Mouse (Mus musculus) forebrain, embryonic 16.5 days (tissue): ENCODE measurements around the gene Il17rd. TPM values are rescaled to one million over a fixed set of nuclear protein-coding genes. Genes with fewer than 3 reads are reported as not detected.

Experiments used
- ATAC-seq: fragments of 200-750 bp; cut with Nextera tagmentation; 2 replicates; pipeline ENCODE4 v1.8.0; 2017; ENCODE audit warnings: mild to moderate bottlenecking, moderate library complexity
- H3K27ac ChIP-seq: fragments of 300-500 bp; sonication (generic); 2 replicates; pipeline ENCODE4 v1.5.1; 2014; ENCODE audit warnings: low read length, control low read depth
- H3K27me3 ChIP-seq: fragments of 300-500 bp; sonication (generic); replicated peaks from 2 replicates; pipeline ENCODE4 v1.6.1; 2014; ENCODE audit warnings: low read length; ENCODE audit not compliant: control insufficient read depth, insufficient read depth
- H3K36me3 ChIP-seq: fragments of 300-500 bp; sonication (generic); 2 replicates; pipeline ENCODE4 v1.6.1; 2014; ENCODE audit not compliant: control insufficient read depth, insufficient read depth
- H3K4me1 ChIP-seq: fragments of 300-500 bp; sonication (generic); replicated peaks from 2 replicates; pipeline ENCODE4 v1.6.1; 2014; ENCODE audit warnings: low read length; ENCODE audit not compliant: control insufficient read depth, insufficient read depth
- H3K4me2 ChIP-seq: fragments of 300-500 bp; sonication (generic); 2 replicates; pipeline ENCODE4 v1.6.1; 2014; ENCODE audit warnings: mild to moderate bottlenecking, low read length, control low read depth
- H3K4me3 ChIP-seq: fragments of 300-500 bp; sonication (generic); replicated peaks from 2 replicates; pipeline ENCODE4 v1.5.1; 2014; ENCODE audit warnings: mild to moderate bottlenecking, low read length, control low read depth
- H3K9ac ChIP-seq: fragments of 300-500 bp; sonication (generic); replicated peaks from 2 replicates; pipeline ENCODE4 v1.6.1; 2014; ENCODE audit warnings: low read depth, low read length, control low read depth
- H3K9me3 ChIP-seq: fragments of 300-500 bp; sonication (generic); 2 replicates; pipeline ENCODE4 v1.6.1; 2016; ENCODE audit warnings: low read length; ENCODE audit not compliant: control insufficient read depth
- WGBS: fragments of 180-500 bp; shearing (Covaris S2); extraction: QIAGEN DNeasy Blood & Tissue Kit; methylation state at CpG from one replicate; pipeline ENCODE4 v1.1.7; 2014; 5-methylcytosine and 5-hydroxymethylcytosine counted together
- polyA plus RNA-seq: library from polyadenylated mRNA; unstranded; fragments of >200 nt; fragmentation: Nextera tagmentation; extraction: Ambion mirVana; gene quantifications from 2 replicates; pipeline ENCODE4 v1.2.1, GENCODE M21; 2015

Gene Il17rd
- polyA plus RNA-seq, 1 experiment from 2014 or later, result 1.5 TPM

DNA sequence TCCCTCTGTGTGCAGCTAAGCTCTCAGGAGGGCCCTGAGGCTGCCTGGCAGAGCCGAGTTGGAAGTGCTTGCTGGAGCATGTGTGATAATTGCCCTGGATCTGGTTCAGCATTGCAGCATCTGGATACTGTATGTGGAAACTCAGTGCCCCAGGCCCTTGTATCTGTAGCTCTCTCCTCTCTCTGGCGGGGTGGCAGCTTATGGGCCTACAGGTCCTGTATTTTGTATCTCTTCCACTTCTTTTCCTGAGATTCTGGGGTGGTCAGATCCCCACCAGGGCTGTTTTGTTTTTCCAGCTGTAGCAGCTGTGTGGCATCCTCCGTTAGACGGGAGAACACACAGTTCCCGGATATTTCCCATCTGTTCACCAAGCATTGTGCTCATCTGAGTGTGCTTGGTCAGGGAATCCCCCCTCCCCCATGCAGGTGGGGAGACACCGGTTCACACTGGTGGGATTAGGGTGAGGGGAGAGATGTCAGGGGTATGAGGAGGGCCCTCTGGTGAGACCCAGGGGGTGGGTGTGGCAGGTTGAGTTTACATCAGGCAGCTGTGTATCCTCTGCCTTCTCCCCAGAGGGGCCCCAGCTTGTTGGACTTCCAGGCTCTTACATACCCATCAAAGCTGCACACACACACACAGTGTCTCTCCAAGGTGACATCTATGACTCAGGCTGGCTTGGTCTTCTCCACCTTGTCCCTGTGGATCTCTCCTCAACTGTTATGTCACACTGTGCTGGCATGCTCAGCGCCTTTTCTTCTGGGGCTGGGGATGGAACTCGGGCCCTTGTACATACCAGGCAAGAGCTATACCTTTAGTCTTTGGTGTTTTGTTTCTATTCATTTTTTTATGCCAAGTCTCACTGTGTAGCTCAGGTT is 106.7 kb downstream of the Il17rd start:
- 63% methylated on average over 8 of the region's 8 CpGs for WGBS
- no peak overlapping the region for H3K4me3 ChIP-seq
- no peak overlapping the region for H3K9ac ChIP-seq
- no peaks in the 10 kb centered on the region for H3K27me3 ChIP-seq
- ATAC-seq, result no peak
- H3K9me3 ChIP-seq, result no peaks in the 10 kb centered on the region
- H3K36me3 ChIP-seq, result no peaks in the 10 kb centered on the region
- no peaks in the 10 kb centered on the region for H3K4me1 ChIP-seq
- no peak overlapping the region for H3K27ac ChIP-seq
- H3K4me2 ChIP-seq, result no peak overlapping the region

- Histone ChIP-seq H3K36me3 (no peaks in the 10 kb centered on the region), H3K27me3 (no peaks in the 10 kb centered on the region)
- 93% methylated on average over 7 of the region's 7 CpGs for WGBS
Measured at GRCm38 (mm10) chr14:27147726-27148125, 109.0 kb downstream of the Il17rd start.

GRCm38 (mm10) chr14:27149401-27149800 is 110.7 kb downstream of the Il17rd start:
- no peak for ATAC-seq
- no peak overlapping the region for H3K27ac ChIP-seq
- no peak overlapping the region for H3K9ac ChIP-seq
- H3K27me3 ChIP-seq, result no peaks in the 10 kb centered on the region
- H3K4me1 ChIP-seq, result no peaks in the 10 kb centered on the region
- H3K36me3 ChIP-seq, result no peaks in the 10 kb centered on the region
- H3K9me3 ChIP-seq, result no peaks in the 10 kb centered on the region
- H3K4me3 ChIP-seq, result no peak overlapping the region
- H3K4me2 ChIP-seq, result no peak overlapping the region
- WGBS, result 94% methylated on average over 5 of the region's 5 CpGs

More at GRCm38 (mm10) chr14:27147726-27148125, 109.0 kb downstream of the Il17rd start:
- no peak overlapping the region for H3K4me3 ChIP-seq
- ATAC-seq, result no peak
- no peak overlapping the region for H3K4me2 ChIP-seq
- no peak overlapping the region for H3K27ac ChIP-seq
- no peak overlapping the region for H3K9ac ChIP-seq
- H3K9me3 ChIP-seq, result no peaks in the 10 kb centered on the region
- H3K4me1 ChIP-seq, result no peaks in the 10 kb centered on the region

- H3K27me3 ChIP-seq, result no peaks in the 10 kb centered on the region
- no peak overlapping the region for H3K9ac ChIP-seq
- H3K4me2 ChIP-seq, result no peak overlapping the region
- H3K27ac ChIP-seq, result no peak overlapping the region
- H3K9me3 ChIP-seq, result no peaks in the 10 kb centered on the region
- 82% methylated on average over 6 of the region's 6 CpGs for WGBS
- no peak overlapping the region for H3K4me3 ChIP-seq
- H3K36me3 ChIP-seq, result no peaks in the 10 kb centered on the region
- no peak for ATAC-seq
- no peaks in the 10 kb centered on the region for H3K4me1 ChIP-seq
Measured at GRCm38 (mm10) chr14:27150011-27150640, 111.4 kb downstream of the Il17rd start.

DNA sequence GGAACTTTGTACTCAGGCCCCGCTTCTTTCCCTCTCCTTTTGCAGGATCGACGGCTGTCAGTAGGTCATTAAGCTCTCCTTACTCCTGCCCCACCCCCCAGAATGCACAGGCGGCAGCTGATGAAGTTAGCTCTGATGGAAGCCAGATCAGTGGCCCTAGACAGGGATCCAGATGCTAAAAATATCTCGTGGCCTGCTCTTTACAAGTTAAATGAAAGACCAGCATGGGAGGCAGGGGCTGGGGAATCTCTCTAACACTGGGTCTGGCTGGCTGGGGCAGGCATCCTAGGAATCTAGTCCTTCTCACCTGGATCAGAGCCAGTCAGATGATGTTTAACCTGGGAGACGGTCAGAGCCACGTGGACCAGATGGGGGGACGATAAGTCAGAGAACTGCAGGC is 112.7 kb downstream of the Il17rd start:
- ATAC-seq, result no peak
- H3K27ac ChIP-seq, result no peak overlapping the region

GRCm38 (mm10) chr14:27155088-27155487 is 116.3 kb downstream of the Il17rd start:
- Histone ChIP-seq H3K27ac (no peak overlapping the region), H3K9me3 (no peaks in the 10 kb centered on the region), H3K4me2 (no peak overlapping the region), H3K27me3 (no peaks in the 10 kb centered on the region), H3K36me3 (no peaks in the 10 kb centered on the region), H3K4me3 (no peak overlapping the region), H3K4me1 (no peaks in the 10 kb centered on the region), H3K9ac (no peak overlapping the region)
- 81% methylated on average over 6 of the region's 6 CpGs for WGBS
- no peak for ATAC-seq

More for the DNA sequence above, 112.7 kb downstream of the Il17rd start:
- H3K27me3 ChIP-seq, result no peaks in the 10 kb centered on the region
- H3K4me3 ChIP-seq, result no peak overlapping the region
- no peak overlapping the region for H3K4me2 ChIP-seq
- WGBS, result 55% methylated on average over 8 of the region's 8 CpGs
- H3K9me3 ChIP-seq, result no peaks in the 10 kb centered on the region
- no peaks in the 10 kb centered on the region for H3K36me3 ChIP-seq
- H3K4me1 ChIP-seq, result no peaks in the 10 kb centered on the region
- no peak overlapping the region for H3K9ac ChIP-seq

GRCm38 (mm10) chr14:27156032-27156431 is 117.3 kb downstream of the Il17rd start:
- no peak overlapping the region for H3K4me2 ChIP-seq
- ATAC-seq, result no peak

More at GRCm38 (mm10) chr14:27156032-27156431, 117.3 kb downstream of the Il17rd start:
- WGBS, result 80% methylated on average over 6 of the region's 6 CpGs
- H3K9me3 ChIP-seq, result no peaks in the 10 kb centered on the region
- H3K27me3 ChIP-seq, result no peaks in the 10 kb centered on the region
- H3K27ac ChIP-seq, result no peak overlapping the region
- H3K4me1 ChIP-seq, result no peaks in the 10 kb centered on the region
- H3K36me3 ChIP-seq, result no peaks in the 10 kb centered on the region
- H3K9ac ChIP-seq, result no peak overlapping the region
- H3K4me3 ChIP-seq, result no peak overlapping the region

Other genes with a start within 250 kb of the Il17rd start
- gene Asb14, start 144.4 kb upstream of the Il17rd start, polyA plus RNA-seq, result 0.25 TPM in 1 of 2 replicates, not detected in the other
- 65.3 and 70.1 TPM in 2 replicates for gene Appl1, start 67.7 kb upstream of the Il17rd start, polyA plus RNA-seq
- not detected in 2 replicates for gene Hesx1, start 44.5 kb upstream of the Il17rd start, polyA plus RNA-seq
- 5.1 and 5.4 TPM in 2 replicates for gene Arhgef3, start 76.0 kb downstream of the Il17rd start, polyA plus RNA-seq